ENCODE assay signal across 15 mouse cellular contexts in genomic region chr2:156673307-156673706, GRCm38 (mm10). TPM values are rescaled to one million over a fixed set of nuclear protein-coding genes. Genes with fewer than 3 reads are reported as not detected.
DNase-seq lines count a peak whose midpoint lies in the region; ATAC-seq and TF ChIP-seq lines count a peak whose summit lies in the region.
"Had no signal": no experiment of that assay in that cellular context is flagged by ENCODE, and none has a peak within 500 bp of the region (broad histone marks: within the 10 kb centered on the region; RNA-seq: fewer than 3 reads in every experiment).

No protein-coding gene starts in this region.

- no peaks in the 10 kb centered on the region for H3K4me1 ChIP-seq in thymus, adult 2 months (replicated peaks; ENCODE audit: control insufficient read depth, insufficient read depth, low read length)
- H3K4me1 ChIP-seq in liver, embryonic 11.5 days (replicated peaks; ENCODE audit: control insufficient read depth, insufficient read depth, low read length), result no peaks in the 10 kb centered on the region
- H3K4me1 ChIP-seq: limb, embryonic 13.5 days had no signal

- peak; percentile 24 to 35 for DNase-seq in cerebellum, adult 18-20 months
- DNase-seq in cerebellum, adult 9-11 months, result no peak
- DNase-seq in brain, embryonic 18.5 days (ENCODE audit: low read depth, low spot score), result peak; percentile 80
- DNase-seq in layer of hippocampus, adult 8-10 months (ENCODE audit: low spot score in 2 of 2), result peak; percentile 76 to 85
- DNase-seq in right cerebral cortex, adult 18-20 months, result peak; percentile 88
- no peak for DNase-seq in thymus, adult 2 months
- DNase-seq in lung, postnatal 10 days, result no peak
- no peak for DNase-seq in liver, embryonic 11.5 days (ENCODE audit: low spot score)
- DNase-seq: adrenal gland, adult 2 months; heart, adult 2 months; heart, postnatal 14 days; lung, adult 18-20 months; retina, postnatal 1 day had no signal

- no peaks in the 10 kb centered on the region for H3K9me3 ChIP-seq in liver, embryonic 11.5 days (ENCODE audit: control insufficient read depth, low read length)
- H3K9me3 ChIP-seq: limb, embryonic 13.5 days; neural tube, embryonic 13.5 days had no signal

- no peak for TF ChIP-seq CTCF in thymus, adult 2 months (IDR thresholded peaks at IDR 0.05; ENCODE audit: borderline replicate concordance, control insufficient read depth, extremely low read depth, insufficient read depth, low read length, poor library complexity)

- no peak for ATAC-seq in liver, embryonic 11.5 days (replicated peaks; ENCODE audit: low FRiP score)

- no peak overlapping the region for H3K27ac ChIP-seq in thymus, adult 2 months (ENCODE audit: control insufficient read depth, insufficient read depth, low read length)
- no peak overlapping the region for H3K27ac ChIP-seq in liver, embryonic 11.5 days (ENCODE audit: low read depth, low read length)
- H3K27ac ChIP-seq: heart, adult 2 months; limb, embryonic 13.5 days; neural tube, embryonic 13.5 days had no signal

- H3K4me3 ChIP-seq in thymus, adult 2 months (ENCODE audit: control insufficient read depth, insufficient read depth, low read length), result no peak overlapping the region
- no peak overlapping the region for H3K4me3 ChIP-seq in liver, embryonic 11.5 days (ENCODE audit: low read depth, low read length)
- H3K4me3 ChIP-seq: heart, adult 2 months; limb, embryonic 13.5 days; neural tube, embryonic 13.5 days had no signal

- no peaks in the 10 kb centered on the region for H3K27me3 ChIP-seq in thymus, adult 2 months (ENCODE audit: control insufficient read depth, insufficient read depth, low read length)
- H3K27me3 ChIP-seq in liver, embryonic 11.5 days (replicated peaks; ENCODE audit: control insufficient read depth, insufficient read depth, low read length), result no peaks in the 10 kb centered on the region
- H3K27me3 ChIP-seq: limb, embryonic 13.5 days; neural tube, embryonic 13.5 days had no signal

- H3K9ac ChIP-seq in liver, embryonic 11.5 days (ENCODE audit: low read depth, low read length), result no peak overlapping the region
- H3K9ac ChIP-seq: limb, embryonic 13.5 days; neural tube, embryonic 13.5 days had no signal

- H3K36me3 ChIP-seq in thymus, adult 2 months (ENCODE audit: control insufficient read depth, insufficient read depth, low read length), result no peaks in the 10 kb centered on the region
- no peaks in the 10 kb centered on the region for H3K36me3 ChIP-seq in liver, embryonic 11.5 days (ENCODE audit: control insufficient read depth, insufficient read depth, low read length)
- H3K36me3 ChIP-seq: limb, embryonic 13.5 days; neural tube, embryonic 13.5 days had no signal

- H3K4me2 ChIP-seq in liver, embryonic 11.5 days, result no peak overlapping the region
- H3K4me2 ChIP-seq: limb, embryonic 13.5 days; neural tube, embryonic 13.5 days had no signal

- TF ChIP-seq POLR2A in thymus, adult 2 months (IDR thresholded peaks at IDR 0.05; ENCODE audit: control insufficient read depth, extremely low read depth, insufficient read depth, low read length, poor library complexity), result no peak

- WGBS in thymus, adult 2 months, result 81% methylated on average over 10 of the region's 10 CpGs
- 80% methylated on average over 10 of the region's 10 CpGs for WGBS in liver, embryonic 11.5 days

RNA-seq across cellular contexts. Expression of gene Dlgap4, which starts 59.8 kb away (rescaled TPM):
- 100 to 1,000 TPM; 180 to 193 (median 189) TPM for total RNA-seq in layer of hippocampus, adult 8-10 months (2022)
- polyA plus RNA-seq in thymus, adult 2 months (2012; rRNA removed), result 93.5 and 98.2 TPM in 2 replicates
- polyA plus RNA-seq in liver, embryonic 11.5 days (2014; fragmentation: Nextera tagmentation; extraction: Ambion mirVana), result 46.9 and 50.0 TPM in 2 replicates

Comparison
In these comparisons a context has a peak if more than half of its experiments do, and no peak if none do; other contexts are left out.
1. DNase-seq: peak in cerebellum, adult 18-20 months (2 of 2), brain, embryonic 18.5 days (single experiment), layer of hippocampus, adult 8-10 months (2 of 2) and right cerebral cortex, adult 18-20 months (single experiment); none in cerebellum, adult 9-11 months (single experiment), thymus, adult 2 months (single experiment), lung, postnatal 10 days (single experiment) and liver, embryonic 11.5 days (single experiment).